Mouse (Mus musculus) heart, adult 11 months (tissue): ENCODE data around the gene Gm17662.

Source experiments
- DNase-seq: peaks from one replicate; pipeline ENCODE4 v3.0.0; 2022

The Gm17662 gene

DNA sequence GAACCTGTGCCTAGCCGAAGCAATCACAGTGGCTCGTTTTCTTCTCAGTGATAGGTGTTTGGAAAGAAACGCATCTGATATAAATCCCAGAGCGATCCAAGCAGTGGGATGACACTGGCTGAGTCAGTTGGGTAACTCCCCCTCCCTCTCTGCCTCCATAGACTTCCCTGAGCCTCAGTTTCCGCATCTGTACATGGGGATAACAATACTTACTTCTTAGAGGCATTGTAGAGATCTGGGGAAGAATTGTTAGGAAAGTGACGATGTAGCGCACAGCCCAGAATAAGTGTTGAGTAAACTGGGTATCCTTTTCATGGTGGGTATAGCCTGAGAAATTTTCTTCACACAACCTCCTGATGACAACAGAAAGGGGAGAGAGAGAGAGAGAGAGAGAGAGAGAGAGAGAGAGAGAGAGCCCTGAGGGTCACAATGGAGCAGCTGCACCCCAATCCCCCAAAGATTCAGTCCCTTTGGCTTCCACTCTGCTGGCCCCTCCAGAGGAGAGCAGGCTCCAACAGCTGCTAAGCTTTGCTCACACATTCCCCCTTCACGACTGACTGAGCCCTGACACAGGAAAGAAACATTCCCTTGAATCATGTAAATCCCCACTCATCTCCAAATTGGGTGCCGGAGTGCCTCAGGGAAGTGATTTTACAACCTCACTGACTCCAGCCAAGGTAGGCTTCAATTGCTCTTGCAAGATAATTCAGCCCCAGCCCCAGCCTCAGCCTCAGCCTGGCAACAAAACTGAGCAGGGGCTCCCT is 31.6 kb downstream of the Gm17662 start:
- peak; percentile 55 for DNase-seq

DNA sequence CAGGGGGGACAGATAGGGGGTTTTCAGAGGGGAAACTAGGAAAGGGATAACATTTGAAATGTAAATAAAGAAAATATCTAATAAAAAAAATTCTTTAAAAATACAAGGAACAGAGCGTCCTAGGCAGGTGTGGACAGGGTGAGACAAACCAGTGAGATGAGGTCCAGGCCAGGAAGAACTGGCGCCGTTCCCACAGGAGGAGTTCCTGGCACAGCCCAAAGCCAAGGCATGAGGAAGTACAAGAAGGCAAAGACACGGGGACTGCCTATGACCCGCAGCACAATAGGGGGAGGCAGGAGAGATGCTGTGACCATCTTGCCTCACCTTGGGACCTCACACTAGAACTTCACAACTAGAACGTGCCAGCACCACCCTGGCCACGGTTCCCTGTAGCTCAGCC is 34.6 kb downstream of the Gm17662 start:
- peak; percentile 88 for DNase-seq

DNA sequence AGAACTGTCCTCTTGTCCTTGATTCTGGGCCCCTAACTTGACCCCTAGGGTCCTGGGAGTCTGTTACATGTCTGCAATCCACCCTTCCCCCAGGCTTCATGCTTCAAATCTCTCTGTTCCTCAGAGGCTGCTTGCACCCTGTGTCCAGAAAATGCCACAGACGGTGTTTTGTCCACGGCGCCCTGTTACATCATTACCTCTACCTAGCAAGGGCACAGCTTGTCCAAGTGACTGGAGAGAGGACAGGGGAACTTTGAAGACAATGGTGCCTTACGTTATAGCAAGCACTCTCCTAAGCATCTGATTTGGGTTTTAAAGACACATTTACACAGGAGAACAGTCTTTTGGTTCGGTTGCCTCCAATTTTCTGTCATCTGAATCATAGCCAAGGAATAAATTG is 36.5 kb downstream of the Gm17662 start:
- DNase-seq = peak; percentile 74

DNA sequence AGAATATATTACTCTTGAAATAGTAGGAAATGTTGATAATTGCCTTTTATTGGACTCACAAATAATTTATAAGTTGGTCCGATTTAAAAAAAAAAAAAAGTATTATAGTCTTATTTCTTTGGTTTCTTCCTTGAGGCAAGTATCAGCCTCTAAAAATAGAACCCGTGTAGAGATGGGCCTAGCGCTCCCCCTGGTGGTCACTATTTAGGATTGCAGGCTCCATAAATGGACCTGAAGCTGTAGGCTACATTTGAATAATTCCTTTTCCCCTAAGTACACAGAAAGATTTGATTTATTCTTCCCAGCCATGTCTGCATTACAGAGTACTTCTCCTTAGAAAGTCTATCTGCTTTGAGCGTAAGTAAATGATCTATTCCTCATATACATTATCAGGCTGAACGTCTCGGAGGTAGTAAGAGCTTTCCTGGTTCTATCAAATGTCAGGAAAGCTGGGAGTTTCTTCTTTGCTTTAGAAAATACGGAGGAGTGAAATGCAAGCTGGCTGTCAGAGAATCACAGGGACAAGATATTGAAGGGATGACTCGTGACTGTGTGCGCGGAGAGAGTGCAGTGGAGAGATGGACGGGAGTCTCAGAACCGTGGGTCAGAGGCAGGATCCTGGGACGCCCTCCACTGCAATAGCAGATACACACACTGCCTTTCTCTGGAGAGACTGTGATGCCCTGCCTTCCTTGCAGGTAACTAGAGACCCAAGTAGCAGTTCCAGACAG is 37.0 kb downstream of the Gm17662 start:
- DNase-seq = peak; percentile 66

DNA sequence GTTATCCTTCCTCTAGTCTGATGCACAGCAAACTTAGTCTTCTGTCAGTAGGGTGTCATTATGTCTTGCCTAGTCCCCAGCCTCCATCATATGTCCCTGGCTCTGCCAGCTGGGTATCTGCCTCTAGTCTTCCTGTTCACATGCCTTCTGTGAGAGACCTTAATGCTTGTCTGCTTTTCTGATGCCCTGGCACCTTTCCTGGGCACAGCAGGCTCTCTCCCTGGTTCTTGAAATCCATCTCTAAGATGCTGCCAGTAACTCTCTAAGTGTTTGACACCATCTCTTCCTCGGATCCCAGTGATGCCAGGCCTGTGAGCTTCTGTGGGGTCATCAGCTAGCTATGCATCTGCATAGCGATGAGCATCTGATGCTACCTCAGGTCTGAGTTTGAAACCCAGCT is 45.7 kb downstream of the Gm17662 start:
- DNase-seq = no peak

DNA sequence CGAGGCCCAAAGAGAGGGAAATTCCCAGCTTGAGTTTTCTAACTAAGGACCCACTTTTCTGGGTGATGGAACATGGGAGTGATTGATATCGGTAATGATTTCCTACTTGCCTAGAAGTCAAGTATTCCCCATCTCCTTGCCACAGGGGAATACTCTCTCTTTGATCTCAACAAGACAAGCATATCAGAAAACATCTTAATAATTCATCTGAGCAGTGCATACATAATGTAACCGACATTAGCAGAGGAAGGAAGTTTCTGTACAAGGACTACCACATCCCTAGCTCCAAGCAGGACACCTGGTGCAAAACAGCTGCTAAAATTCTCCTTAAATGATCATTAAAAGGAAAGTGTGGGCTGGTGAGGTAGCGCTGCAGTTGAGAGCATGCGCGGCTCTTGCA is 47.9 kb downstream of the Gm17662 start:
- DNase-seq = no peak
